Mouse (Mus musculus): ENCODE results near the gene Gm9508.

The Gm9508 gene

DNA sequence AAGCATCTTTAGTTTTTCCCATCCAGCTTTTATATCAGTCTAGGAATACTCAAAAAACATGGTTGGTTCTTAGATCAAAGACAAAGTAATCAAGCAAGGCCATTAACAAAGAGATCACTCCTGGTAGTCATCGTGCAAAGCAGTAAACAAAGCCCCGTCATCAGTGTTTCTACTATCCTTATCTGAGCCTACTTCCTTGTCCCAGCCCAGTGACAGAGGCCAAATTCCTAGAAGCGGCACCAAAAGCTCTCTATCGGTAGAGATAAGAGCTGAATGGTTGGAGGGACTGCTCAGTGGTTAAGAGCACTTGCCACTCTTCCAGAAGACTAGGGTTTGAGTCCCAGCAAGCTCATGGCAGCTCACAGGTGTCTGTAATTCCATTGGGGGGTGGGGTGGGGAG is 25.5 kb downstream of the Gm9508 start:
- ATAC-seq (ENCODE audit: insufficient number of reproducible peaks, low FRiP score, low TSS enrichment) = no peak

- no peak for ATAC-seq (ENCODE audit: insufficient number of reproducible peaks, low FRiP score, low TSS enrichment)
These were observed 26.3 kb downstream of the Gm9508 start for GRCm38 (mm10) chr10:77670710-77671109.

- no peak for ATAC-seq (ENCODE audit: insufficient number of reproducible peaks, low FRiP score, low TSS enrichment)
These were observed 29.6 kb downstream of the Gm9508 start for GRCm38 (mm10) chr10:77667402-77667801.

DNA sequence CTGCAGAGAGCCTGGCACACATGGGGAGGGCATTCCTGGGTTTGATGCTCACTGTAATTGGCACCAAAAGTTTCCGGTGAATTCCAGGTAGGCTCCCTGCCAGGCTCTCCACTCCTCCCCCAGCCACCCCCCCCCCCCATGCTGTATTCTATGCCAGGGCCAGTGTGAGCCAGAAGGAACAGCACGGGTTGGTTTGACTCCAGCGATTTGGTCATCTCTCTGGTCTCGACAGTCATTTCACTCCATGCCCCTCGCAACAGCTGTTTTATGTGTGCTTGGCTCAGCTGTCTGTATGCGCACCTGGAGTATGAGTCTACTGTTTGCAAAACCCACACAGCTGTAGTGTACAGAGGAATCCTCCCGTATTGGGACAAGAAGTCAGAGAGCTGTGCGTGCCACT is 30.7 kb downstream of the Gm9508 start:
- no peak for ATAC-seq (ENCODE audit: insufficient number of reproducible peaks, low FRiP score, low TSS enrichment)

GRCm38 (mm10) chr10:77663949-77664665 is 32.9 kb downstream of the Gm9508 start:
- ATAC-seq (ENCODE audit: insufficient number of reproducible peaks, low FRiP score, low TSS enrichment) = no peak

GRCm38 (mm10) chr10:77658286-77658994 is 38.6 kb downstream of the Gm9508 start:
- ATAC-seq (ENCODE audit: insufficient number of reproducible peaks, low FRiP score, low TSS enrichment) = no peak

- ATAC-seq (ENCODE audit: insufficient number of reproducible peaks, low FRiP score, low TSS enrichment) = no peak
These were observed 45.0 kb downstream of the Gm9508 start for GRCm38 (mm10) chr10:77652046-77652445.

GRCm38 (mm10) chr10:77647901-77648300 is 49.1 kb downstream of the Gm9508 start:
- no peak for ATAC-seq (ENCODE audit: insufficient number of reproducible peaks, low FRiP score, low TSS enrichment)

GRCm38 (mm10) chr10:77647461-77647860 is 49.6 kb downstream of the Gm9508 start:
- no peak for ATAC-seq (ENCODE audit: insufficient number of reproducible peaks, low FRiP score, low TSS enrichment)

Data from cerebellum, adult (tissue).